ENCODE assay signal across 16 mouse cellular contexts in the genomic region with DNA sequence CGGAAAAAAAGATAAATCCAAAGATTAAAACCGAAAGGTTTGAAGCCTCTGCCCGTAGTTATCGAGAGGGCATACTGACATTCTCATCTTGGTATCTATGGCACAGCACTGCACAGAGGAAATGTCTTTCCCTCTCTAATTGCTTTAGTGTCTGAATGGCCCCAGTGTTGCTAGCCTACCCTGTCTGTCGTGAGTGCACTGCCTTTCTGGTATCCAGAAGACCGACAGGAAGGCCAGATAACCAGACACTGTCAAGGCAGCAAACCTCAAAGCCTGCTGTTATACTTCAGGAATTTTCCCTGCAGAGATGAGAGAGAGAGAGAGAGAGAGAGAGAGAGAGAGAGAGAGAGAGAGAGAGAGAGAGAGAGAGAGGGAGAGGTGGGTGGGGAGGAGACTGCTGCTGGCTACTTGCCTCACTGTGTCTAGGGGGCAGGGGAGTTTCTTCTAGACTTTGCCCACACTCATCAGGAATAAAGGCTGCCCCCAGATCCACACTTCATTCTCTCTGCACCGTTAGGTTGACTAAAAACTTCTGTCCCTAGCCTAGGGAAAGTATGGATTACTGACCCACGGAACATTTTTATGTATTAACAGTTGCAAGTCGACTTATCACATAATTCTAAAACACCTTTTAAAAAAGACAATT. TPM values are rescaled to one million over a fixed set of nuclear protein-coding genes. Genes with fewer than 3 reads are reported as not detected.
DNase-seq lines count a peak whose midpoint lies in the region; ATAC-seq and TF ChIP-seq lines count a peak whose summit lies in the region.
"Had no signal": no experiment of that assay in that cellular context is flagged by ENCODE, and none has a peak within 500 bp of the region (broad histone marks: within the 10 kb centered on the region; RNA-seq: fewer than 3 reads in every experiment).

No protein-coding gene starts in this region.

- H3K9ac ChIP-seq in intestine, embryonic 14.5 days (ENCODE audit: low read length), result no peak overlapping the region
- no peak overlapping the region for H3K9ac ChIP-seq in intestine, postnatal 0 days (ENCODE audit: low read depth, low read length)
- no peak overlapping the region for H3K9ac ChIP-seq in hindbrain, embryonic 12.5 days
- H3K9ac ChIP-seq: liver, embryonic 13.5 days had no signal

- ATAC-seq in intestine, embryonic 14.5 days (replicated peaks; ENCODE audit: low FRiP score, low TSS enrichment, low read depth), result no peak
- ATAC-seq in intestine, postnatal 0 days, result no peak
- ATAC-seq in hindbrain, embryonic 12.5 days (ENCODE audit: low FRiP score), result no peak
- ATAC-seq: hindbrain, embryonic 16.5 days; midbrain, embryonic 16.5 days had no signal

- intact Hi-C loops in gastrocnemius, adult 2 months (cut with DNase I), result loop anchor here (5.0 to 10.0 kb wide), 2 partner anchors 412 to 1090 kb away; no protein-coding TSS in a partner anchor
- intact Hi-C loops in gastrocnemius, postnatal 36 days (cut with DNase I), result loop anchor here (5.0 kb wide), 1 partner anchor 412 kb away; no protein-coding TSS in a partner anchor

- peak overlapping the region; percentile 2; the same call in 1 of the 2 replicates for H3K27ac ChIP-seq in gastrocnemius, adult 2 months
- H3K27ac ChIP-seq in intestine, embryonic 14.5 days (ENCODE audit: low read depth), result peak overlapping the region; percentile 60; the same call in 1 of the 2 replicates
- H3K27ac ChIP-seq in intestine, postnatal 0 days (ENCODE audit: low read depth, low read length), result no peak overlapping the region
- no peak overlapping the region for H3K27ac ChIP-seq in hindbrain, embryonic 12.5 days
- H3K27ac ChIP-seq: forebrain, embryonic 10.5 days; liver, embryonic 13.5 days; macrophage had no signal

- no peaks in the 10 kb centered on the region for H3K27me3 ChIP-seq in intestine, embryonic 14.5 days (replicated peaks; ENCODE audit: control insufficient read depth, insufficient read depth, low read length)
- H3K27me3 ChIP-seq in intestine, postnatal 0 days (replicated peaks; ENCODE audit: control insufficient read depth, insufficient read depth, low read length), result no peaks in the 10 kb centered on the region
- no peaks in the 10 kb centered on the region for H3K27me3 ChIP-seq in hindbrain, embryonic 12.5 days
- H3K27me3 ChIP-seq: liver, embryonic 13.5 days had no signal

- peaks cover 24% of the 10 kb centered on the region for H3K4me1 ChIP-seq in intestine, embryonic 14.5 days (replicated peaks; ENCODE audit: control insufficient read depth, insufficient read depth, low read length)
- H3K4me1 ChIP-seq in intestine, postnatal 0 days (replicated peaks; ENCODE audit: control insufficient read depth, insufficient read depth, low read length), result no peaks in the 10 kb centered on the region
- peaks cover 5% of the 10 kb centered on the region; the same call in 1 of the 2 replicates for H3K4me1 ChIP-seq in hindbrain, embryonic 12.5 days

- H3K4me3 ChIP-seq in gastrocnemius, adult 2 months, result no peak overlapping the region
- no peak overlapping the region for H3K4me3 ChIP-seq in intestine, embryonic 14.5 days (ENCODE audit: low read depth, low read length)
- H3K4me3 ChIP-seq in intestine, postnatal 0 days (ENCODE audit: low read depth, low read length), result no peak overlapping the region
- H3K4me3 ChIP-seq in hindbrain, embryonic 12.5 days, result no peak overlapping the region
- H3K4me3 ChIP-seq: forebrain, embryonic 10.5 days; liver, embryonic 13.5 days had no signal

- H3K4me2 ChIP-seq in intestine, embryonic 14.5 days (ENCODE audit: low read length), result no peak overlapping the region
- H3K4me2 ChIP-seq in intestine, postnatal 0 days (replicated peaks; ENCODE audit: low read depth), result no peak overlapping the region
- no peak overlapping the region for H3K4me2 ChIP-seq in hindbrain, embryonic 12.5 days (replicated peaks)
- H3K4me2 ChIP-seq: liver, embryonic 13.5 days had no signal

- no peaks in the 10 kb centered on the region for H3K9me3 ChIP-seq in intestine, embryonic 14.5 days (ENCODE audit: control insufficient read depth, low read length)
- H3K9me3 ChIP-seq in intestine, postnatal 0 days (ENCODE audit: control insufficient read depth), result no peaks in the 10 kb centered on the region
- no peaks in the 10 kb centered on the region for H3K9me3 ChIP-seq in hindbrain, embryonic 12.5 days (replicated peaks)
- H3K9me3 ChIP-seq: forebrain, embryonic 10.5 days; liver, embryonic 13.5 days had no signal

- 37% methylated on average over 9 of the region's 9 CpGs for WGBS in intestine, embryonic 14.5 days
- WGBS in intestine, postnatal 0 days, result 56% methylated on average over 9 of the region's 9 CpGs
- WGBS in hindbrain, embryonic 12.5 days, result 66% methylated on average over 9 of the region's 9 CpGs

- TF ChIP-seq CTCF in gastrocnemius, adult 2 months (IDR thresholded peaks at IDR 0.05), result no peak
- TF ChIP-seq CTCF in intestine, postnatal 0 days (IDR thresholded peaks at IDR 0.05; ENCODE audit: low read depth), result no peak

- no peak for DNase-seq in gastrocnemius, adult 2 months
- no peak for DNase-seq in gastrocnemius, postnatal 36 days
- DNase-seq in intestine, embryonic 14.5 days (ENCODE audit: low spot score), result no peak
- DNase-seq in retina, postnatal 1 day, result peak; percentile 31
- no peak for DNase-seq in retina, embryonic 14.5 days (ENCODE audit: low spot score)
- DNase-seq in cerebellum, adult 18-20 months, result no peak
- DNase-seq: cerebellum, postnatal 14 days; kidney, adult 9 months; liver, embryonic 13.5 days; thymus, postnatal 25 days had no signal

- H3K36me3 ChIP-seq in intestine, embryonic 14.5 days (ENCODE audit: control insufficient read depth, insufficient read depth, low read length), result no peaks in the 10 kb centered on the region
- no peaks in the 10 kb centered on the region for H3K36me3 ChIP-seq in intestine, postnatal 0 days (ENCODE audit: control insufficient read depth, insufficient read depth)
- H3K36me3 ChIP-seq in hindbrain, embryonic 12.5 days, result no peaks in the 10 kb centered on the region
- H3K36me3 ChIP-seq: forebrain, embryonic 10.5 days; liver, embryonic 13.5 days had no signal

RNA-seq across cellular contexts. Expression of gene Prkg1, which starts 10.1 kb away (rescaled TPM):
- total RNA-seq in gastrocnemius, adult 2 months (2021), result 10 to 100 TPM; 22.5 to 37.7 TPM
- 10 to 100 TPM; 23.1 to 37.4 TPM for total RNA-seq in gastrocnemius, postnatal 36 days (2021)
- polyA plus RNA-seq in intestine, embryonic 14.5 days (2014; fragmentation: Nextera tagmentation; extraction: Ambion mirVana), result 14.2 and 16.9 TPM in 2 replicates
- polyA plus RNA-seq in intestine, postnatal 0 days (2015; fragmentation: Nextera tagmentation; extraction: Ambion mirVana), result 4.0 and 4.6 TPM in 2 replicates
- 9.2 and 10.9 TPM in 2 replicates for polyA plus RNA-seq in hindbrain, embryonic 12.5 days (2016; fragmentation: Nextera tagmentation; extraction: Ambion mirVana)

Comparison
In these comparisons a context has a peak if more than half of its experiments do, and no peak if none do; other contexts are left out.
1. H3K27ac ChIP-seq: peak in gastrocnemius, adult 2 months (single experiment) and intestine, embryonic 14.5 days (single experiment); none in intestine, postnatal 0 days (single experiment) and hindbrain, embryonic 12.5 days (single experiment).